Comparison of ENCODE assay signal across 25 mouse cellular contexts in genomic region chr14:73322142-73322541, GRCm38 (mm10). TPM values are rescaled to one million over a fixed set of nuclear protein-coding genes. Genes with fewer than 3 reads are reported as not detected.
A peak's percentile ranks its signal among the peaks of the same experiment; 100 is the strongest.
DNase-seq lines count a peak whose midpoint lies in the region; ATAC-seq and TF ChIP-seq lines count a peak whose summit lies in the region.
"Had no signal": no experiment of that assay in that cellular context is flagged by ENCODE, and none has a peak within 500 bp of the region (broad histone marks: within the 10 kb centered on the region; RNA-seq: fewer than 3 reads in every experiment).

No protein-coding gene starts in this region.

- H3K27me3 ChIP-seq in MEL (ENCODE audit: control insufficient read depth in 1 of 2, insufficient read depth in 2 of 2, low read length in 2 of 2) = no peaks in the 10 kb centered on the region
- no peaks in the 10 kb centered on the region for H3K27me3 ChIP-seq in intestine, postnatal 0 days (replicated peaks; ENCODE audit: control insufficient read depth, insufficient read depth, low read length)
- H3K27me3 ChIP-seq in liver, embryonic 16.5 days (ENCODE audit: control insufficient read depth, insufficient read depth, low read depth, low read length) = no peaks in the 10 kb centered on the region
- no peaks in the 10 kb centered on the region for H3K27me3 ChIP-seq in forebrain, embryonic 15.5 days
- H3K27me3 ChIP-seq: midbrain, embryonic 13.5 days; stomach, embryonic 15.5 days had no signal

- peak; percentile 90 to 94 for TF ChIP-seq EP300 in MEL (IDR thresholded peaks at IDR 0.05; ENCODE audit: low read depth in 1 of 2, low read length in 2 of 2)

- peak overlapping the region; percentile 12 to 57; a peak in 3 of 4 replicates for H3K4me3 ChIP-seq in MEL (ENCODE audit: control insufficient read depth in 1 of 2, insufficient read depth in 1 of 2, low read depth in 2 of 2, low read length in 2 of 2)
- no peak overlapping the region for H3K4me3 ChIP-seq in intestine, postnatal 0 days (ENCODE audit: low read depth, low read length)
- peak overlapping the region; percentile 50 for H3K4me3 ChIP-seq in liver, embryonic 16.5 days (ENCODE audit: low read depth, low read length)
- no peak overlapping the region for H3K4me3 ChIP-seq in forebrain, embryonic 15.5 days
- H3K4me3 ChIP-seq: embryonic facial prominence, embryonic 10.5 days; layer of hippocampus, adult 2 months; limb, embryonic 10.5 days; midbrain, embryonic 13.5 days; stomach, embryonic 15.5 days had no signal

- peak; percentile 82 for DNase-seq in MEL (ENCODE audit: low read depth, low spot score)
- DNase-seq in c-Kit-positive CD71-positive TER-119-positive erythroid progenitor cells, embryonic 14.5 days (ENCODE audit: low spot score) = peak; percentile 83
- DNase-seq in embryo, embryonic 11 days = no peak
- no peak for DNase-seq in lung, postnatal 4 days
- no peak for DNase-seq in cerebellum, postnatal 36 days
- DNase-seq: adrenal gland, postnatal 10 days; cerebellum, adult 11-12 months; cerebellum, postnatal 25 days; heart, postnatal 36 days; kidney, adult 18-20 months; kidney, postnatal 10 days; lung, adult 2 months; thymus, adult 18-20 months; thymus, postnatal 4 days had no signal

- no peak for TF ChIP-seq POLR2A in MEL (IDR thresholded peaks at IDR 0.05; ENCODE audit: control insufficient read depth in 1 of 2, insufficient read depth in 1 of 2, low read depth in 1 of 2, low read length in 2 of 2, poor library complexity in 1 of 2)

- H3K4me1 ChIP-seq in MEL (ENCODE audit: control insufficient read depth in 1 of 2, insufficient read depth in 2 of 2, low read length in 2 of 2) = peaks cover 14 to 32% of the 10 kb centered on the region in 2 experiments
- H3K4me1 ChIP-seq in intestine, postnatal 0 days (replicated peaks; ENCODE audit: control insufficient read depth, insufficient read depth, low read length) = no peaks in the 10 kb centered on the region; the same call in 1 of the 2 replicates
- H3K4me1 ChIP-seq in liver, embryonic 16.5 days (ENCODE audit: control insufficient read depth, low read depth, low read length) = peaks cover 40% of the 10 kb centered on the region
- H3K4me1 ChIP-seq in forebrain, embryonic 15.5 days = peaks cover 25% of the 10 kb centered on the region
- H3K4me1 ChIP-seq: stomach, embryonic 15.5 days had no signal

- no peak for TF ChIP-seq RAD21 in MEL (IDR thresholded peaks at IDR 0.05; ENCODE audit: low read depth, low read length)

- ATAC-seq in intestine, postnatal 0 days = no peak
- peak; percentile 25 for ATAC-seq in liver, embryonic 16.5 days (ENCODE audit: low read depth)
- no peak for ATAC-seq in forebrain, embryonic 15.5 days (replicated peaks)
- ATAC-seq: activated CD4-positive, CD25-positive, alpha-beta regulatory T cell, adult 4 months; forebrain, embryonic 16.5 days; hindbrain, embryonic 16.5 days; midbrain, embryonic 13.5 days had no signal

- no peak for TF ChIP-seq CTCF in MEL (IDR thresholded peaks at IDR 0.05 in 2 of 3, conservative IDR thresholded peaks at IDR 0.05 in 1 of 3; ENCODE audit: control insufficient read depth in 1 of 3, insufficient read depth in 1 of 3, low read depth in 2 of 3, low read length in 3 of 3, poor library complexity in 1 of 3, severe bottlenecking in 1 of 3)
- no peak for TF ChIP-seq CTCF in intestine, postnatal 0 days (IDR thresholded peaks at IDR 0.05; ENCODE audit: low read depth)

- H3K79me2 ChIP-seq in MEL (ENCODE audit: control insufficient read depth, insufficient read depth, low read length, poor library complexity) = peaks cover 9% of the 10 kb centered on the region; the same call in 1 of the 2 replicates

- peak overlapping the region; percentile 46 for H3K4me2 ChIP-seq in intestine, postnatal 0 days (replicated peaks; ENCODE audit: low read depth)
- H3K4me2 ChIP-seq in liver, embryonic 16.5 days (ENCODE audit: low read depth, low read length) = peak overlapping the region; percentile 92
- H3K4me2 ChIP-seq in forebrain, embryonic 15.5 days (replicated peaks) = no peak overlapping the region
- H3K4me2 ChIP-seq: midbrain, embryonic 13.5 days; stomach, embryonic 15.5 days had no signal

- peaks cover 0 to 35% of the 10 kb centered on the region in 2 experiments; a peak in 2 of 4 replicates for H3K36me3 ChIP-seq in MEL (ENCODE audit: control insufficient read depth in 1 of 2, insufficient read depth in 2 of 2, low read length in 2 of 2)
- no peaks in the 10 kb centered on the region for H3K36me3 ChIP-seq in intestine, postnatal 0 days (ENCODE audit: control insufficient read depth, insufficient read depth)
- peaks cover 8% of the 10 kb centered on the region for H3K36me3 ChIP-seq in liver, embryonic 16.5 days (ENCODE audit: control insufficient read depth, insufficient read depth)
- 0 out of 2 replicates have a peak, but pooled peaks cover 2% of the 10 kb centered on the region for H3K36me3 ChIP-seq in forebrain, embryonic 15.5 days
- H3K36me3 ChIP-seq: limb, embryonic 10.5 days; stomach, embryonic 15.5 days had no signal

- peak overlapping the region; percentile 75 for H3K27ac ChIP-seq in MEL (ENCODE audit: control insufficient read depth, low read depth, low read length)
- H3K27ac ChIP-seq in intestine, postnatal 0 days (ENCODE audit: low read depth, low read length) = no peak overlapping the region
- H3K27ac ChIP-seq in liver, embryonic 16.5 days (ENCODE audit: low read length) = peak overlapping the region; percentile 90
- H3K27ac ChIP-seq in forebrain, embryonic 15.5 days (replicated peaks) = no peak overlapping the region
- H3K27ac ChIP-seq: embryonic facial prominence, embryonic 10.5 days; layer of hippocampus, adult 2 months; limb, embryonic 10.5 days; midbrain, embryonic 13.5 days; stomach, embryonic 15.5 days had no signal

- no peaks in the 10 kb centered on the region for H3K9me3 ChIP-seq in MEL (replicated peaks; ENCODE audit: insufficient read depth, low read length)
- H3K9me3 ChIP-seq in intestine, postnatal 0 days (ENCODE audit: control insufficient read depth) = no peaks in the 10 kb centered on the region
- no peaks in the 10 kb centered on the region for H3K9me3 ChIP-seq in liver, embryonic 16.5 days (replicated peaks; ENCODE audit: control insufficient read depth, low read length)
- no peaks in the 10 kb centered on the region for H3K9me3 ChIP-seq in forebrain, embryonic 15.5 days
- H3K9me3 ChIP-seq: embryonic facial prominence, embryonic 10.5 days; limb, embryonic 10.5 days; midbrain, embryonic 13.5 days; stomach, embryonic 15.5 days had no signal

- WGBS in intestine, postnatal 0 days = 39% methylated on average over 3 of the region's 3 CpGs
- 14% methylated on average over 3 of the region's 3 CpGs for WGBS in liver, embryonic 16.5 days (ENCODE audit: insufficient replicate concordance)
- WGBS in forebrain, embryonic 15.5 days = 90% methylated on average over 3 of the region's 3 CpGs

- H3K9ac ChIP-seq in MEL (ENCODE audit: control insufficient read depth, low read depth, low read length, poor library complexity, severe bottlenecking) = peak overlapping the region; percentile 43
- no peak overlapping the region for H3K9ac ChIP-seq in intestine, postnatal 0 days (ENCODE audit: low read depth, low read length)
- H3K9ac ChIP-seq in liver, embryonic 16.5 days (ENCODE audit: low read depth, low read length) = peak overlapping the region; percentile 52
- no peak overlapping the region for H3K9ac ChIP-seq in forebrain, embryonic 15.5 days (replicated peaks)
- H3K9ac ChIP-seq: midbrain, embryonic 13.5 days; stomach, embryonic 15.5 days had no signal

TF ChIP-seq in MEL, 35 proteins besides CTCF, POLR2A, EP300 and RAD21 (continues in another document):
- TF ChIP-seq NELFE (IDR thresholded peaks at IDR 0.05; ENCODE audit: low read depth, low read length) (no peak), ELF1 (IDR thresholded peaks at IDR 0.05; ENCODE audit: low read depth, low read length) (peak; percentile 33; the same call in 1 of the 2 replicates), ZKSCAN1 (IDR thresholded peaks at IDR 0.05; ENCODE audit: low read depth, low read length) (0 out of 2 replicates have a peak, but pooled peaks have one; percentile 8), USF1 (IDR thresholded peaks at IDR 0.05; ENCODE audit: low read depth, low read length) (no peak), SMC3 (IDR thresholded peaks at IDR 0.05; ENCODE audit: low read depth, low read length) (no peak), POLR2AphosphoS5 (IDR thresholded peaks at IDR 0.05; ENCODE audit: borderline replicate concordance, low read depth, low read length) (no peak), BHLHE40 (IDR thresholded peaks at IDR 0.05; ENCODE audit: borderline replicate concordance, low read depth, low read length) (no peak; the same call in 1 of the 2 replicates), TBP (IDR thresholded peaks at IDR 0.05; ENCODE audit: low read depth, low read length) (no peak), NRF1 (IDR thresholded peaks at IDR 0.05; ENCODE audit: insufficient read depth, low read depth, low read length, poor library complexity, severe bottlenecking) (no peak), ETS1 (IDR thresholded peaks at IDR 0.05; ENCODE audit: low read depth, low read length) (peak; percentile 90), GATA1 (IDR thresholded peaks at IDR 0.05; ENCODE audit: low read depth, low read length) (peak; percentile 93), CHD2 (IDR thresholded peaks at IDR 0.05; ENCODE audit: low read length) (no peak; the same call in 1 of the 2 replicates), JUND (IDR thresholded peaks at IDR 0.05; ENCODE audit: low read depth, low read length) (0 out of 2 replicates have a peak, but pooled peaks have one; percentile 33), MAFK (IDR thresholded peaks at IDR 0.05; ENCODE audit: borderline replicate concordance, low read depth, low read length) (0 out of 2 replicates have a peak, but pooled peaks have one; percentile 29), ZNF384 (IDR thresholded peaks at IDR 0.05; ENCODE audit: low read depth, low read length) (0 out of 2 replicates have a peak, but pooled peaks have one; percentile 15), POLR2AphosphoS2 (IDR thresholded peaks at IDR 0.05; ENCODE audit: low read length) (no peak), ZMIZ1 (IDR thresholded peaks at IDR 0.05; ENCODE audit: low read depth, low read length) (0 out of 2 replicates have a peak, but pooled peaks have one; percentile 4), KAT2A (conservative IDR thresholded peaks at IDR 0.05; ENCODE audit: low read depth, low read length) (no peak), HCFC1 (IDR thresholded peaks at IDR 0.05; ENCODE audit: low read depth, low read length) (no peak), SIN3A (IDR thresholded peaks at IDR 0.05; ENCODE audit: low read length) (peak; percentile 85)

RNA-seq across cellular contexts. Expression of gene Rb1, which starts 3.5 kb away (rescaled TPM):
- 6.3 and 7.8 TPM in 2 replicates for total RNA-seq in MEL (2012; rRNA removed)
- 10 to 100 TPM in 1 of 2 experiments, not detected in 1; 13.2 TPM for polyA plus RNA-seq in MEL (2012; ENCODE audit: insufficient read depth in 1 of 2, insufficient read length in 2 of 2, low read depth in 1 of 2, low replicate concordance in 2 of 2, missing spikeins in 1 of 2)
- 14.1 and 15.1 TPM in 2 replicates for polyA plus RNA-seq in intestine, postnatal 0 days (2015; fragmentation: Nextera tagmentation; extraction: Ambion mirVana)
- 16.7 and 18.5 TPM in 2 replicates for polyA plus RNA-seq in liver, embryonic 16.5 days (2015; fragmentation: Nextera tagmentation; extraction: Ambion mirVana)
- polyA plus RNA-seq in forebrain, embryonic 15.5 days (2015; fragmentation: Nextera tagmentation; extraction: Ambion mirVana) = 19.4 and 32.5 TPM in 2 replicates

Comparison
In these comparisons a context has a peak if more than half of its experiments do, and no peak if none do; other contexts are left out.
1. DNase-seq: peak in MEL (single experiment) and c-Kit-positive CD71-positive TER-119-positive erythroid progenitor cells, embryonic 14.5 days (single experiment); none in embryo, embryonic 11 days (single experiment), lung, postnatal 4 days (0 of 2) and cerebellum, postnatal 36 days (0 of 2).
2. H3K27ac ChIP-seq: peak in MEL (single experiment) and liver, embryonic 16.5 days (single experiment); none in intestine, postnatal 0 days (single experiment) and forebrain, embryonic 15.5 days (single experiment).
3. H3K4me3 ChIP-seq: peak in MEL (2 of 2) and liver, embryonic 16.5 days (single experiment); none in intestine, postnatal 0 days (single experiment) and forebrain, embryonic 15.5 days (single experiment).
4. H3K9ac ChIP-seq: peak in MEL (single experiment) and liver, embryonic 16.5 days (single experiment); none in intestine, postnatal 0 days (single experiment) and forebrain, embryonic 15.5 days (single experiment).